Mouse (Mus musculus) ES-E14 (cell line): ENCODE measurements around the gene Synj2.

ENCODE experiments used
- HCFC1 ChIP-seq: IDR thresholded peaks from 2 replicates; pipeline ENCODE4 v1.6.1; 2012; ENCODE audit warnings: low read length, inconsistent platforms, borderline replicate concordance; ENCODE audit not compliant: insufficient read depth
- MAFK ChIP-seq: IDR thresholded peaks from 2 replicates; pipeline ENCODE4 v1.6.1; 2014; ENCODE audit warnings: mild to moderate bottlenecking, low read depth, low read length, inconsistent platforms; ENCODE audit not compliant: insufficient read depth

DNA sequence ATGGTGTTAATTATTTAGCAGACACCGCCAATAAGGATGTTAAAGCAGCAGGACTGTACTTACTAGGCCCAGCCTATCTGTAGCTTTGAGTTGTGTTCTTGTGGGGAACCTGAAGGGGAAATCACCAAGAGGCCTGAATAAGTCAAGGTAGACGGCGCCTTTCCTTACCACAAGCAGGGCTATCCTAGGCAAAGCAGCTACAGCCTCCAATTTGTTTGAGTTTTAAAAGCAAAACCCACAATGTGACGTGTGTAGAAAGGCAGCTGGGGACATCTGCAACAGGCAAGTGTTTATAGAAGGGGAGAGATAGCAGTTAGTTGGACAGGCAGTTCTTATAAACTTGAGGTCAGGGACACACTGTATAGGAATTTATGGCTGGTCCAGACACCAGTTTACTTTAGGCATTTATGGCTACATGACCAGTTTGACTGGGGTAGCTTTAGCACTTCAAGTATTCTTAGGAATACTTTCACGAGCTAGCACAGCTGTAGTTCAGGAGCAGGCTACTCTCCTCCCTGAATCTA, 29.3 kb downstream of the Synj2 start:
- no peak for TF ChIP-seq MAFK
- TF ChIP-seq HCFC1, result no peak
